Mouse (Mus musculus) small intestine, adult 2 months (tissue): ENCODE results near the gene Pyroxd2. TPM values are rescaled to one million over a fixed set of nuclear protein-coding genes. Genes with fewer than 3 reads are reported as not detected.

Experiments used
- H3K27ac ChIP-seq: fragments of 200-500 bp; 2 replicates; pipeline ENCODE4 v1.5.1; 2012; ENCODE audit warnings: low read depth, low read length, control low read depth, inconsistent platforms; ENCODE audit not compliant: insufficient read depth
- H3K27me3 ChIP-seq: fragments of 200-500 bp; 2 replicates; pipeline ENCODE4 v1.6.1; 2012; ENCODE audit warnings: mild to moderate bottlenecking, moderate library complexity, low read length, inconsistent platforms; ENCODE audit not compliant: control insufficient read depth, insufficient read depth
- H3K36me3 ChIP-seq: fragments of 200-500 bp; 2 replicates; pipeline ENCODE4 v1.6.1; 2012; ENCODE audit warnings: mild to moderate bottlenecking, low read length, control low read depth, inconsistent platforms; ENCODE audit not compliant: control insufficient read depth, insufficient read depth
- H3K4me1 ChIP-seq: fragments of 200-500 bp; 2 replicates; pipeline ENCODE4 v1.6.1; 2012; ENCODE audit warnings: low read length, inconsistent platforms, mixed read lengths; ENCODE audit not compliant: control insufficient read depth, insufficient read depth, insufficient read length
- H3K4me3 ChIP-seq: fragments of 200-500 bp; 2 replicates; pipeline ENCODE4 v1.5.1; 2012; ENCODE audit warnings: low read depth, mild to moderate bottlenecking, control low read depth, inconsistent platforms, low read length, moderate library complexity
- CTCF ChIP-seq: fragments of 200-500 bp; IDR thresholded peaks from 2 replicates; pipeline ENCODE4 v1.5.1; 2012; ENCODE audit warnings: low read depth, mild to moderate bottlenecking, control low read depth, inconsistent platforms, low read length, moderate library complexity, mixed read lengths; ENCODE audit not compliant: insufficient replicate concordance, insufficient read length; ENCODE audit errors: extremely low read depth
- POLR2A ChIP-seq: fragments of 200-500 bp; IDR thresholded peaks from 2 replicates; pipeline ENCODE4 v1.6.1; 2012; ENCODE audit warnings: low read depth, mild to moderate bottlenecking, control low read depth, inconsistent platforms, low read length, moderate library complexity
- WGBS: fragments of 180-500 bp; shearing (Covaris S2); methylation state at CpG from one replicate; pipeline ENCODE4 v1.1.7; 2018; 5-methylcytosine and 5-hydroxymethylcytosine counted together
- polyA plus RNA-seq: library from polyadenylated mRNA; depleted of rRNA; stranded (reverse); fragments of >200 nt; gene quantifications from 2 replicates; pipeline ENCODE4 v1.2.3, GENCODE M21; 2012

Pyroxd2 gene
- polyA plus RNA-seq, 1 experiment = 23.0 TPM

GRCm38 (mm10) chr19:42767361-42767760 is 14.8 kb upstream of the Pyroxd2 start:
- WGBS = 89% methylated on average over 8 of the region's 8 CpGs
- peaks cover 23% of the 10 kb centered on the region for H3K36me3 ChIP-seq
- no peak overlapping the region for H3K27ac ChIP-seq
- H3K4me3 ChIP-seq = no peak overlapping the region
- TF ChIP-seq CTCF (no peak), POLR2A (no peak)
- H3K27me3 ChIP-seq = no peaks in the 10 kb centered on the region
- no peaks in the 10 kb centered on the region for H3K4me1 ChIP-seq

DNA sequence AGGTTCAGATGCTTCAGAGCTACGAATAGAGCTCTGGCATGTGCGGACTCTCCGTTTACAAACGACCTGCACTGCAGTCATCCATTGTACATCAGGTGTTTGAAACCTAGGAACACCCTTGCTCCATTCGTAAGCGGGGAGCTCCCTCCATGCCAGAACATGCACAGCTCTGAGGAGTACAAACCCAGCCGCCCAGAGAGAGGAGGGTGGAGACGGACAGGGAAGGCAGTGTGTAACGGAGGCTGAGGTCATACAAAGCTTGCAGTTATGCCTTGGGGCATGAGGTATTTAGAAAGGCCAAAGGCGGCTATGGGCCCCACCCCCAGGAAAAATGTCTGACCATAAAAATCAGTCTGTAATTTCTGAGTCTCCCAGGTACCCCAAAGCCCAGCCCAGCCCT is 11.8 kb upstream of the Pyroxd2 start:
- Histone ChIP-seq H3K36me3 (peaks cover 20% of the 10 kb centered on the region), H3K4me1 (no peaks in the 10 kb centered on the region), H3K4me3 (no peak overlapping the region), H3K27ac (no peak overlapping the region), H3K27me3 (no peaks in the 10 kb centered on the region)
- TF ChIP-seq POLR2A (no peak), CTCF (no peak)
- WGBS = 87% methylated on average over 10 of the region's 10 CpGs

- Histone ChIP-seq H3K4me3 (no peak overlapping the region), H3K27ac (no peak overlapping the region), H3K36me3 (peaks cover 3% of the 10 kb centered on the region; the same call in 1 of the 2 replicates), H3K4me1 (peaks cover 8% of the 10 kb centered on the region; the same call in 1 of the 2 replicates), H3K27me3 (no peaks in the 10 kb centered on the region)
- TF ChIP-seq POLR2A (no peak), CTCF (no peak)
- WGBS = 86% methylated on average over 6 of the region's 6 CpGs
These were observed 4.1 kb upstream of the Pyroxd2 start for GRCm38 (mm10) chr19:42756671-42757070.

DNA sequence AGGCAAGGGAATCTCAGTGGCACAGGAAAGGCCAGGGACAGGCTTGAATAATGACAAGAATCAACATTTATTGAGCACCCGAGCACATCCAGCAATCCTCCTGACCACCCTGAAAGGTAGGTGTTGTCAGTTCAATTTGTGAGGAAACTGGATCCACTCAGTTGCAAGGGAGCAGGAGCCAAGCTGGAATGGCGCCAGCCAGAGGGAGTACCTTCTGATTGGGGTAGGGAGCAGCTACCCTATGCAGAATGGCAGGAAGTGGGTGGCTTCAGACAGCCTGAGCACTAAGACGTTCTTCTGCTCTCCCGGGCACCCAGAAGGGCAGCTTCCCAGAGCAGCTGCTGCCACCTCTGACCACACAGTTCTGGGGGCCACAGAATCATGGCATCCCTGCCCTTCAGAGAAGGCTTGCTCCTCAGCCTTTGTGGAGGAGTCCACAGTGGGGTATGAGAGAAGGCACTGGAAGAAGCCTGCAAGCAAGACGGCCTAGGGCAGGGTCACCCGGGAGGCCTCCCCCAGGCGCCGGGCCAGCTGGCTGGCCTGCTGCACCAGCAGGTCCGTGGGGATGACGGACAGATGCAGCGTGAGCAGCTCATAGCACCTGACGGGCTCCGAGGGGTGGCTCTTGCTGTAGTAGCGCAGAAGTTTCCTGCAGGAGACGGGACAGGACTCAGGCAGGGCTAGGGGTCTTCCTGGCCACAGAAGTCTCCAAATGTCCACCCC is 2.7 kb upstream of the Pyroxd2 start:
- Histone ChIP-seq H3K36me3 (peaks cover 3% of the 10 kb centered on the region; the same call in 1 of the 2 replicates), H3K4me1 (peaks cover 8% of the 10 kb centered on the region; the same call in 1 of the 2 replicates), H3K27ac (no peak overlapping the region), H3K27me3 (no peaks in the 10 kb centered on the region), H3K4me3 (no peak overlapping the region)
- WGBS = 45% methylated on average over 15 of the region's 15 CpGs
- TF ChIP-seq POLR2A (no peak), CTCF (no peak)

DNA sequence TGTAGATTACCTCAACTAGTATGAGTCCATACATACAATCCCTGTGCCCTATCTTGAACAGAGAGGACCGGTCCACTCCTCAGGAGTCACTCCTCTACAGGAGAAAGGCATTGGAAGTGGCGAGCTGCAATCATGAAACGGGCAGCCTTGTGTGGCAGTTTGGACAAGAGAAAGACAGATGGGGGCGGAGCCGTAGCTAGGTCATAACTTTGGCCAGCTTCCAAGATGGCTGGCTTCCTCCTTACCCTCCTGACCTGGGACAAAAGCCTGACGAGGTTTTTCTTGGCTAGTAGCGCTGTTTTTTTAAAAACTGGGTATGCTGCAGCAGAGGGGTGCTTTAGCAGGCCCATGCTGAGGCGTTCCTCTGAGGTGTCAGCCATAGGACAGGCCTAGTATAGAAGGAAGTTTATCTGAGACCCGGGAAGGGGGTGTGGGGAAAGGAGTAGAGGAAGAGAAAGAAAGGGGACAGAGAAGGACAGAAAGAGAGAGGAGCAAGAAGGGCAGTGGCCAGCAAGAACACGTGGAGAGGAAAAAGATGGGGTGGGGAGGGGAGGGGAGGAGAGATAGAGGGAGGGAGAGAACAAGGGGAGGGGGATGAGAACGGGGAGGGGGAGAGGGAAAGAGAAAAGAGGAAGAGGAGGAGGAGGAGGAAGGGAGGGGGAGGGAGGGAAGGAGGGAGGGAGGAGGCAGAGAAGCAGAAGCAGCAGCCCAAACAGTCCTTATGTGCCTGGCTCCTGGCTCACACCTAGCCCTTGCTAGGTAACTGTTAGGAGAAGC is 754 bp upstream of the Pyroxd2 start:
- whole genome bisulfite sequencing = 3% methylated on average over 11 of the region's 11 CpGs
- peak overlapping the region; percentile 92 for H3K27ac ChIP-seq
- H3K4me3 ChIP-seq = peak overlapping the region; percentile 63
- peaks cover 11% of the 10 kb centered on the region; the same call in 1 of the 2 replicates for H3K4me1 ChIP-seq
- H3K27me3 ChIP-seq = no peaks in the 10 kb centered on the region
- TF ChIP-seq POLR2A = no peak
- TF ChIP-seq CTCF = no peak
- no peaks in the 10 kb centered on the region for H3K36me3 ChIP-seq

DNA sequence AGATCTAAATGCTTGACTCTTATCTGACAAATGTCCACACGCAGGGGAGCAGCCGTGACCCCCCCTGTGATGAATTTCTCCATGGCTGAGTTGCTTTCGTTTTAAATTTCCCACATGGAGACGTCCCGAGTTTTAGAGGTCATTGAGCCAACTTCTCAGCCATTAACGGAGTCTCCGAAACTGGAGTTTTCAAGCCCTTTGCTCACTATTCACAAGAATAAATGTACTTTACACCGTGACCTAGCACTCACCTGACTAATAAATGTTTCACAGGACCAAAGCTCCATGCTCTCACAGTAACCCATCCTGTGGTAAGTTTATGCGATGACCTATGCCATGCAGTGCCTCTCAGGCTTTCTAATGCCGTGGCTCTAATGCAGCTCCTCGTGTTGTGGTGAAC is 2.4 kb downstream of the Pyroxd2 start:
- Histone ChIP-seq H3K4me1 (peaks cover 15% of the 10 kb centered on the region; the same call in 1 of the 2 replicates), H3K4me3 (no peak overlapping the region), H3K36me3 (no peaks in the 10 kb centered on the region), H3K27ac (no peak overlapping the region), H3K27me3 (no peaks in the 10 kb centered on the region)
- 48% methylated on average over 11 of the region's 11 CpGs for WGBS
- TF ChIP-seq CTCF (no peak), POLR2A (no peak)

GRCm38 (mm10) chr19:42746702-42747101 is 5.9 kb downstream of the Pyroxd2 start:
- 54% methylated on average over 8 of the region's 8 CpGs for WGBS

More at GRCm38 (mm10) chr19:42746702-42747101, 5.9 kb downstream of the Pyroxd2 start:
- Histone ChIP-seq H3K4me3 (no peak overlapping the region), H3K4me1 (peaks cover 8% of the 10 kb centered on the region; the same call in 1 of the 2 replicates), H3K27me3 (no peaks in the 10 kb centered on the region), H3K36me3 (no peaks in the 10 kb centered on the region), H3K27ac (no peak overlapping the region)
- TF ChIP-seq POLR2A (no peak), CTCF (no peak)
